Comparison of ENCODE assay signal across 8 mouse cellular contexts in the genomic region with DNA sequence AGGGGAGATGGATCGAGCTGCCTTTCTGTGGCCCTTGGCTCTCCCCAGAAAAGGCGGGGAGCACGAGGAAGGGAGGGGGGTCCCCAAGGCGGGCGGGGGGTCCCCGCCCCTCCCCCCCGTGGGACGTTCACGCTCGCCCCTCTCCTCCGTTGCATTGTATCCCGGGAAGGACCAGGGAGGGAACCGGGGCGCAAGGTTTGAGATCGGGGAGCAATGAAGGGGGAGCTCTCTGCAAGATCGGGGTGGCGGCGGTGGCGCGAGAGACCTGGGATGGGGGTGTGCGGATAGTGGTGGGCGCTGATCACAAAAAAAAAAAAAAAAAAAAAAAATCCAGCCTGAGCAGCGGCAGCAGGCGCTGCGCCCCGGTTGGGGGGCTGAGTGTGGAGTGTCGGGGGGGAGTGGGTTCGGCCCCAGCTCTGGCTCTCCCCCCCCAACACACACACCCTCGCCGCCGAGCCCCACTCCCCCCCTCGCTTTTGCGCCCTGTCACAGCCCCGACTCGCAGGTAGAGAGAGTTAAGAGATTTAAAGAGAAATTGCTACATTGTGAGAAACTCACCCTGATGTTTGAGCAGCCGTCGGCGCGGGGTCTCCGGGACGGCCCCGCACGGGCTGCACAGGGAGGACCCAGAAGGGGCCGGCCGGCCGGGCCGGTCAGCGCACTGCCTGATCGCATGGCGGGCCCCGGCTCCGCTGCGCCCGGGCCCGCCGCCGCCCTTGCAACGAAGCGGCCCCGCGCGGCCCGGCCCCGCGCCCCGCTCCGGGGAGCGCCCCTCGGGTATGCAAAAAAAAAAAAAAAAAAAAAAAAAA. TPM values are rescaled to one million over a fixed set of nuclear protein-coding genes. Genes with fewer than 3 reads are reported as not detected.
DNase-seq lines count a peak whose midpoint lies in the region; ATAC-seq and TF ChIP-seq lines count a peak whose summit lies in the region.

Bicra (minus strand) TSS at position 584 of the 809 bp plus-strand sequence.

- no peaks in the 10 kb centered on the region for H3K9me3 ChIP-seq in G1E (replicated peaks)
- H3K9me3 ChIP-seq in hindbrain, embryonic 12.5 days (replicated peaks): no peaks in the 10 kb centered on the region

- H3K4me3 ChIP-seq in G1E (ENCODE audit: low read depth, low read length): peak within 1 kb of the TSS; percentile 88
- peak within 1 kb of the TSS; percentile 64 for H3K4me3 ChIP-seq in hindbrain, embryonic 12.5 days

- H3K4me2 ChIP-seq in hindbrain, embryonic 12.5 days (replicated peaks): peak within 1 kb of the TSS; percentile 69

- under 1% methylated on average over 47 of the region's 69 CpGs for WGBS in hindbrain, embryonic 12.5 days

- no peaks in the 10 kb centered on the region for H3K27me3 ChIP-seq in G1E (ENCODE audit: insufficient read depth, low read length)
- no peaks in the 10 kb centered on the region for H3K27me3 ChIP-seq in hindbrain, embryonic 12.5 days

- H3K27ac ChIP-seq in hindbrain, embryonic 12.5 days: peak within 1 kb of the TSS; percentile 98

- no peak for TF ChIP-seq CTCF in G1E (IDR thresholded peaks at IDR 0.05; ENCODE audit: low read depth, low read length)

- peaks cover 70% of the 10 kb centered on the region for H3K4me1 ChIP-seq in G1E (ENCODE audit: insufficient read depth, low read depth, low read length)
- H3K4me1 ChIP-seq in hindbrain, embryonic 12.5 days: peaks cover 53% of the 10 kb centered on the region

- no peak for ATAC-seq in G1E (ENCODE audit: extremely low read depth, insufficient number of reproducible peaks, low FRiP score, poor library complexity, severe bottlenecking)
- ATAC-seq in hindbrain, embryonic 12.5 days (ENCODE audit: low FRiP score): peak; percentile 73

- peaks cover 34% of the 10 kb centered on the region for H3K36me3 ChIP-seq in G1E (replicated peaks)
- H3K36me3 ChIP-seq in hindbrain, embryonic 12.5 days: no peaks in the 10 kb centered on the region

- peak; percentile 85 for DNase-seq in G1E (ENCODE audit: low spot score)
- peak; percentile 77 to 86 for DNase-seq in cerebellum, adult 18-20 months
- peak in 1 of 2 experiments; percentile 77 for DNase-seq in frontal cortex, adult 2 months (ENCODE audit: extremely low spot score in 1 of 2, low spot score in 1 of 2)
- DNase-seq in layer of hippocampus, postnatal 25 days (ENCODE audit: extremely low spot score in 1 of 2, low spot score in 1 of 2): peak; percentile 70 to 71
- DNase-seq in lung, postnatal 25 days (ENCODE audit: low spot score): peak; percentile 88
- DNase-seq in retina, postnatal 7 days (ENCODE audit: low read depth, low spot score): peak; percentile 80
- peak; percentile 76 to 77 for DNase-seq in urinary bladder, adult 18-20 months (ENCODE audit: low spot score in 2 of 2)

- peak within 1 kb of the TSS; percentile 98 for H3K9ac ChIP-seq in hindbrain, embryonic 12.5 days

RNA-seq across cellular contexts. Expression of gene Bicra, which starts in this region (rescaled TPM):
- 52.1 and 57.0 TPM in 2 replicates for total RNA-seq in G1E (2014; fragmentation: Nextera tagmentation)
- 1.0 and 1.1 TPM in 2 replicates for total RNA-seq in G1E (2017)
- polyA plus RNA-seq in G1E (2012): 52.1 and 58.9 TPM in 2 replicates
- 10.2 and 10.6 TPM in 2 replicates for polyA plus RNA-seq in frontal cortex, adult 2 months (2012; rRNA removed)
- polyA plus RNA-seq in hindbrain, embryonic 12.5 days (2016; fragmentation: Nextera tagmentation; extraction: Ambion mirVana): 10.3 and 10.7 TPM in 2 replicates
- 10 to 100 TPM; 15.9 to 23.2 TPM for total RNA-seq in layer of hippocampus, postnatal 25 days (2021)
